Mouse (Mus musculus) kidney, postnatal 25 days (tissue): ENCODE results near the gene Ttc24.

Source experiments
- DNase-seq, 2 experiments: peaks; one replicate each; pipeline ENCODE4 v3.0.0; 2021; ENCODE audit warnings: mixed read lengths in 2 of 2

Gene Ttc24

GRCm38 (mm10) chr3:88077441-88077840 is 663 bp downstream of the Ttc24 start:
- DNase-seq = no peak

- DNase-seq = no peak
These were observed 3.3 kb downstream of the Ttc24 start for GRCm38 (mm10) chr3:88074766-88075165.

GRCm38 (mm10) chr3:88074351-88074750 is 3.8 kb downstream of the Ttc24 start:
- DNase-seq = no peak

GRCm38 (mm10) chr3:88073631-88074030 is 4.5 kb downstream of the Ttc24 start:
- no peak for DNase-seq

- peak; percentile 81 to 88 for DNase-seq
These were observed 6.3 kb downstream of the Ttc24 start for GRCm38 (mm10) chr3:88071783-88072182.

- DNase-seq = peak in 1 of 2 experiments; percentile 13
These were observed 9.7 kb downstream of the Ttc24 start for GRCm38 (mm10) chr3:88068386-88068785.

- DNase-seq = peak; percentile 87 to 93
These were observed 20.0 kb downstream of the Ttc24 start, which contains the start of gene Naxe for GRCm38 (mm10) chr3:88057902-88058696. Gene Naxe, minus strand, starts transcription at chr3:88058495.

- DNase-seq = no peak
These were observed 21.1 kb downstream of the Ttc24 start for GRCm38 (mm10) chr3:88057030-88057429.

GRCm38 (mm10) chr3:88049532-88049931 is 28.6 kb downstream of the Ttc24 start:
- no peak for DNase-seq

- DNase-seq = peak; percentile 95 to 96
These were observed 35.3 kb downstream of the Ttc24 start, which contains the start of gene Gpatch4 for GRCm38 (mm10) chr3:88042661-88043421. Gene Gpatch4, plus strand, starts transcription at chr3:88043108.

GRCm38 (mm10) chr3:88035561-88036293 is 42.4 kb downstream of the Ttc24 start:
- no peak for DNase-seq

GRCm38 (mm10) chr3:88033506-88033905 is 44.6 kb downstream of the Ttc24 start:
- DNase-seq = no peak

GRCm38 (mm10) chr3:88030608-88031395 is 47.3 kb downstream of the Ttc24 start:
- DNase-seq = peak; percentile 64 to 76

GRCm38 (mm10) chr3:88027434-88028186 is 50.5 kb downstream of the Ttc24 start, which contains the start of gene Hapln2:
Gene Hapln2, minus strand, starts transcription at chr3:88027583.
- DNase-seq = peak in 1 of 2 experiments; percentile 25

GRCm38 (mm10) chr3:88026823-88027222 is 51.3 kb downstream of the Ttc24 start:
- no peak for DNase-seq

GRCm38 (mm10) chr3:88023192-88024074 is 54.7 kb downstream of the Ttc24 start:
- peak in 1 of 2 experiments; percentile 43 for DNase-seq

- peak; percentile 97 for DNase-seq
These were observed 55.5 kb downstream of the Ttc24 start for GRCm38 (mm10) chr3:88022322-88023191.
